Mouse (Mus musculus) erythroid progenitor cell, adult 5-6 weeks (primary cell): ENCODE measurements around the gene Palm2. TPM values are rescaled to one million over a fixed set of nuclear protein-coding genes. Genes with fewer than 3 reads are reported as not detected.

Source experiments
- ATAC-seq: replicated peaks from 2 replicates; pipeline ENCODE4 v1.8.0; 2016; ENCODE audit warnings: moderate number of reproducible peaks, mild to moderate bottlenecking, moderate TSS enrichment, inconsistent platforms; ENCODE audit not compliant: poor library complexity, low FRiP score, severe bottlenecking
- total RNA-seq, 2 experiments: library from RNA; stranded (forward) in 1 of 2; stranded (reverse) in 1 of 2; fragments of 150-400 nt in 1 of 2; fragments of 186-747, 209-891 nt in 1 of 2; gene quantifications; 2 replicates each; pipeline versions ENCODE4 v1.2.3 to v1.2.4; 2015 to 2017; ENCODE audit warnings: low replicate concordance in 2 of 2

Gene Palm2
- total RNA-seq, 2 experiments from 2014 or later = not detected

- ATAC-seq = no peak
Observed at GRCm38 (mm10) chr4:57565283-57565682, 131.2 kb downstream of the Palm2 start.

GRCm38 (mm10) chr4:57565811-57566210, 131.8 kb downstream of the Palm2 start:
- no peak for ATAC-seq

GRCm38 (mm10) chr4:57567666-57568206, 133.7 kb downstream of the Palm2 start, which contains the start of gene Pakap:
Gene Pakap, plus strand, starts transcription at chr4:57568179.
- no peak for ATAC-seq

GRCm38 (mm10) chr4:57568268-57569068, 134.4 kb downstream of the Palm2 start:
- ATAC-seq = no peak

- no peak for ATAC-seq
Observed at GRCm38 (mm10) chr4:57569069-57569355, 135.0 kb downstream of the Palm2 start.

GRCm38 (mm10) chr4:57569711-57570110, 135.7 kb downstream of the Palm2 start:
- no peak for ATAC-seq

GRCm38 (mm10) chr4:57570229-57570628, 136.2 kb downstream of the Palm2 start:
- no peak for ATAC-seq

GRCm38 (mm10) chr4:57574181-57574580, 140.1 kb downstream of the Palm2 start:
- no peak for ATAC-seq

GRCm38 (mm10) chr4:57574646-57575045, 140.6 kb downstream of the Palm2 start:
- no peak for ATAC-seq

- ATAC-seq = no peak
Observed at GRCm38 (mm10) chr4:57575686-57576085, 141.6 kb downstream of the Palm2 start.

- ATAC-seq = no peak
Observed at GRCm38 (mm10) chr4:57576095-57576494, 142.0 kb downstream of the Palm2 start.

- no peak for ATAC-seq
Observed at GRCm38 (mm10) chr4:57579683-57580082, 145.6 kb downstream of the Palm2 start.

- no peak for ATAC-seq
Observed at GRCm38 (mm10) chr4:57585281-57585800, 151.3 kb downstream of the Palm2 start.

- no peak for ATAC-seq
Observed at GRCm38 (mm10) chr4:57586933-57587658, 153.0 kb downstream of the Palm2 start.

GRCm38 (mm10) chr4:57588356-57588755, 154.3 kb downstream of the Palm2 start:
- ATAC-seq = no peak

GRCm38 (mm10) chr4:57592751-57593150, 158.7 kb downstream of the Palm2 start:
- ATAC-seq = no peak

GRCm38 (mm10) chr4:57599946-57600345, 165.9 kb downstream of the Palm2 start:
- ATAC-seq = no peak

GRCm38 (mm10) chr4:57600685-57601457, 166.8 kb downstream of the Palm2 start:
- no peak for ATAC-seq

GRCm38 (mm10) chr4:57601458-57601835, 167.4 kb downstream of the Palm2 start:
- ATAC-seq = no peak
